Mouse (Mus musculus): ENCODE results near the gene Arhgap9. TPM values are rescaled to one million over a fixed set of nuclear protein-coding genes. Genes with fewer than 3 reads are reported as not detected.

Arhgap9 gene
- total and polyA plus RNA-seq, 2 experiments from 2014 or later: 0.52 to 0.81 TPM

DNA sequence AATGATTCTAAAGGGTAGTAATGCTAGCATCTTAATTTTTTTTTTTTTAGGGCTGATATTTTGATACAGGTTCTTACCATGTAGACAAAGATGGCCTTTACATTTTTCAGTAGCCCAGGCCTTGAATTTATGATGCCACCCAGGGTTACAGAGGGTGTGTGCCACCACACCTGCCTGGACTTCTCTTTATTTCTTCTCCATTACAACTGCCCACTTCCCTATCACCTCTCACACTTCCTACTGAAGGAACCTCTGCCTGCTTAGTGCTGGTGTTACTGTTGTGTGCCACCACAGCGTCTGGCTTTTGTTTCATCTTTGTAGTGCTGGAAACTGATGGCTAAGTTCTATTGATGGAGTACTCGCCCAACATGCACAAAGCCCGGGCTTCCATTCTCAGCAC lies 39.0 kb downstream of the Arhgap9 start:
- Histone ChIP-seq H3K9ac (no peak overlapping the region), H3K4me3 (ENCODE audit: low read depth, low read length) (no peak overlapping the region), H3K9me3 (ENCODE audit: low read length) (no peaks in the 10 kb centered on the region), H3K4me2 (ENCODE audit: low read depth) (no peak overlapping the region), H3K27ac (ENCODE audit: low read depth, low read length) (no peak overlapping the region), H3K36me3 (ENCODE audit: insufficient read depth) (no peaks in the 10 kb centered on the region), H3K4me1 (ENCODE audit: insufficient read depth) (no peaks in the 10 kb centered on the region), H3K27me3 (ENCODE audit: insufficient read depth, low read length) (0 out of 2 replicates have a peak, but pooled peaks cover 3% of the 10 kb centered on the region)
- TF ChIP-seq CTCF (IDR thresholded peaks at IDR 0.05; ENCODE audit: low read depth): no peak
- ATAC-seq: no peak
- 81% methylated on average over 3 of the region's 3 CpGs for WGBS
- DNase-seq: no peak

DNA sequence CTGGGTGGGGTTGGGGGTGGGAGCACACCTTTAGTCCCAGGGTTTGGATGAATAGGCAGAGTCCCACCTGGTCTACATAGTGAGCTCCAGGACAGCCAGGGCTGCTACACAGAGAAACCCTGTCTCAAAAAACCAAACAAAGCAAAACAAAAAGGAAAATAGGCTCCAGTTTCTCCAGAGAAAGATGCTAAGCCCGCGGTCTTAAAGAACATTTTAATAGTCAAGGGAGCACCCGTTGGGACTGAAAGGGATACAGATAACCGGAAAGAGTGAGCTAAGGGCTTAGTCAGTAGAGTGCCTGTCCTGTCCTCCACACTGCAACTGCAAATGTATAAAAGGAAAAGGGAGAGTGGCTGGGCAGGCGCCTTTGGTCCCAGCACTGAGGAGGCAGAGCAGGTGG lies 45.4 kb downstream of the Arhgap9 start:
- Histone ChIP-seq H3K4me2 (ENCODE audit: low read depth) (no peak overlapping the region), H3K9me3 (ENCODE audit: low read length) (no peaks in the 10 kb centered on the region), H3K36me3 (ENCODE audit: insufficient read depth) (no peaks in the 10 kb centered on the region), H3K27ac (ENCODE audit: low read depth, low read length) (no peak overlapping the region), H3K27me3 (ENCODE audit: insufficient read depth, low read length) (no peaks in the 10 kb centered on the region), H3K4me3 (ENCODE audit: low read depth, low read length) (no peak overlapping the region), H3K9ac (no peak overlapping the region), H3K4me1 (ENCODE audit: insufficient read depth) (no peaks in the 10 kb centered on the region)
- no peak for TF ChIP-seq CTCF (IDR thresholded peaks at IDR 0.05; ENCODE audit: low read depth)
- no peak for DNase-seq
- 63% methylated on average over 5 of the region's 5 CpGs for WGBS
- ATAC-seq: no peak

GRCm38 (mm10) chr10:127368273-127368672 lies 46.5 kb downstream of the Arhgap9 start:
- WGBS: 64% methylated on average over 2 of the region's 2 CpGs
- no peak overlapping the region for H3K9ac ChIP-seq
- DNase-seq (no peak), ATAC-seq (no peak)
- H3K4me2 ChIP-seq (ENCODE audit: low read depth): no peak overlapping the region
- H3K4me3 ChIP-seq (ENCODE audit: low read depth, low read length): no peak overlapping the region
- no peaks in the 10 kb centered on the region for H3K4me1 ChIP-seq (ENCODE audit: insufficient read depth)
- TF ChIP-seq CTCF (IDR thresholded peaks at IDR 0.05; ENCODE audit: low read depth): no peak
- no peaks in the 10 kb centered on the region for H3K36me3 ChIP-seq (ENCODE audit: insufficient read depth)
- no peak overlapping the region for H3K27ac ChIP-seq (ENCODE audit: low read depth, low read length)
- H3K27me3 ChIP-seq (ENCODE audit: insufficient read depth, low read length): no peaks in the 10 kb centered on the region
- H3K9me3 ChIP-seq (ENCODE audit: low read length): no peaks in the 10 kb centered on the region

GRCm38 (mm10) chr10:127369834-127370820 lies 48.4 kb downstream of the Arhgap9 start, which contains the start of gene Inhbc:
Inhbc (minus strand) TSS chr10:127370431.
- no peaks in the 10 kb centered on the region for H3K4me1 ChIP-seq (ENCODE audit: insufficient read depth)
- no peaks in the 10 kb centered on the region for H3K36me3 ChIP-seq (ENCODE audit: insufficient read depth)
- H3K4me3 ChIP-seq (ENCODE audit: low read depth, low read length): no peak within 1 kb of the TSS
- H3K27me3 ChIP-seq (ENCODE audit: insufficient read depth, low read length): no peaks in the 10 kb centered on the region
- WGBS: 83% methylated on average over 22 of the region's 22 CpGs
- no peak within 1 kb of the TSS for H3K27ac ChIP-seq (ENCODE audit: low read depth, low read length)
- H3K9ac ChIP-seq: no peak within 1 kb of the TSS
- no peaks in the 10 kb centered on the region for H3K9me3 ChIP-seq (ENCODE audit: low read length)
- ATAC-seq (no peak), DNase-seq (no peak)
- no peak for TF ChIP-seq CTCF (IDR thresholded peaks at IDR 0.05; ENCODE audit: low read depth)
- no peak within 1 kb of the TSS for H3K4me2 ChIP-seq (ENCODE audit: low read depth)

DNA sequence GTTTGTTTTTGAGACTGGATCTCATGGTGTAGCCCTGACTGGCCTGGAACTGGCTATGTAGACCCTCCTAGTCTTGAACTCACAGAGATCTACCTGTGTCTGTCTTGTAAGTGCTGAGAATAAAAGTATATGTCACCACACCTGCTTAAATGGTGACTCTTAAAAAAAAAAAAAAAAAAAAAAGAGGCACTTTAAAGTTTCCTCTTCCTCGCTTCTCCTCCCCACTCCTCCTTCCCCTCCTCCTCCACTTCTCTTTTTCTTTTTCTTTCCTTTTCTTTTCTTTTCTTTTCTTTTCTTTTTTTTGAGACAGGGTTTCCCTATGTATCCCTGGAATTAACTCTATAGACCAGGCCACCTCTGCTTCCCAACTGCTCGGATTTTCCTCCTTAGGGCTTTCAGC lies 49.3 kb downstream of the Arhgap9 start:
- Histone ChIP-seq H3K4me2 (ENCODE audit: low read depth) (no peak overlapping the region), H3K4me1 (ENCODE audit: insufficient read depth) (no peaks in the 10 kb centered on the region), H3K4me3 (ENCODE audit: low read depth, low read length) (no peak overlapping the region), H3K36me3 (ENCODE audit: insufficient read depth) (no peaks in the 10 kb centered on the region), H3K27ac (ENCODE audit: low read depth, low read length) (no peak overlapping the region), H3K27me3 (ENCODE audit: insufficient read depth, low read length) (no peaks in the 10 kb centered on the region), H3K9ac (no peak overlapping the region), H3K9me3 (ENCODE audit: low read length) (no peaks in the 10 kb centered on the region)
- WGBS: 58% methylated on average over 2 of the region's 2 CpGs
- DNase-seq (no peak), ATAC-seq (no peak)
- no peak for TF ChIP-seq CTCF (IDR thresholded peaks at IDR 0.05; ENCODE audit: low read depth)

DNA sequence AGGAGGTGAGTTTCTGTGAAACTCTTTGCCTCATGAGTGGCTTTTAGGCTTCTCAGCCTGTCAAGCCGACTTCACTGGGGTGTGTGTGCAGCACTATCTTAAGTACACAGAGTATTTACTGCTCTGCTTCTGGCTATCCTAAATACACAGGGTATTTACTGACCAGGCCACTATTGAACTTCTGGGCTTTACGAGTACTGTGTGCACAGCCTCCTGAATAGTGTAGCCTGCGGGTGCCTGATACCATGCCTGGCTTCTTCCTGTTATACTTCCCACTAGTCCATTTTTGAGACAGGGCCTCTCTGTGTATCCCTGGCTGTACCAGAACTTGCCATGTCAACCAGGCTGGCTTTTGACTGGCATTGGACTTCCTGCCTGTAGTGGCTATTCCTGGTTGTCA lies 55.9 kb downstream of the Arhgap9 start:
- H3K36me3 ChIP-seq (ENCODE audit: insufficient read depth): no peaks in the 10 kb centered on the region
- no peak overlapping the region for H3K4me3 ChIP-seq (ENCODE audit: low read depth, low read length)
- H3K27me3 ChIP-seq (ENCODE audit: insufficient read depth, low read length): no peaks in the 10 kb centered on the region
- no peak for TF ChIP-seq CTCF (IDR thresholded peaks at IDR 0.05; ENCODE audit: low read depth)
- H3K4me1 ChIP-seq (ENCODE audit: insufficient read depth): peaks cover 4% of the 10 kb centered on the region; the same call in 1 of the 2 replicates
- no peak overlapping the region for H3K9ac ChIP-seq
- no peak overlapping the region for H3K4me2 ChIP-seq (ENCODE audit: low read depth)
- WGBS: 68% methylated on average over 3 of the region's 3 CpGs
- ATAC-seq (no peak), DNase-seq (no peak)
- no peak overlapping the region for H3K27ac ChIP-seq (ENCODE audit: low read depth, low read length)
- no peaks in the 10 kb centered on the region for H3K9me3 ChIP-seq (ENCODE audit: low read length)

Other genes starting within 250 kb of the Arhgap9 start
- 220 and 258 TPM in 2 replicates for gene Agap2, start 246.7 kb upstream of the Arhgap9 start, total RNA-seq (2014; rRNA removed)
- gene Agap2, start 246.7 kb upstream of the Arhgap9 start, polyA plus RNA-seq (2015; fragmentation: Nextera tagmentation; extraction: Ambion mirVana): 3.5 and 4.6 TPM in 2 replicates
- gene Os9, start 200.8 kb upstream of the Arhgap9 start, total RNA-seq (2014; rRNA removed): 118 and 119 TPM in 2 replicates
- gene Os9, start 200.8 kb upstream of the Arhgap9 start, polyA plus RNA-seq (2015; fragmentation: Nextera tagmentation; extraction: Ambion mirVana): 122 TPM in 2 replicates
- gene B4galnt1, start 156.7 kb upstream of the Arhgap9 start, total RNA-seq (2014; rRNA removed): 87.9 and 94.4 TPM in 2 replicates
- gene B4galnt1, start 156.7 kb upstream of the Arhgap9 start, polyA plus RNA-seq (2015; fragmentation: Nextera tagmentation; extraction: Ambion mirVana): 87.3 and 87.8 TPM in 2 replicates
- 0.10 TPM in 1 of 2 replicates, not detected in the other for gene Slc26a10, start 141.3 kb upstream of the Arhgap9 start, total RNA-seq (2014; rRNA removed)
- 0.80 and 1.1 TPM in 2 replicates for gene Slc26a10, start 141.3 kb upstream of the Arhgap9 start, polyA plus RNA-seq (2015; fragmentation: Nextera tagmentation; extraction: Ambion mirVana)
- gene Arhgef25, start 131.9 kb upstream of the Arhgap9 start, total RNA-seq (2014; rRNA removed): 45.4 and 61.3 TPM in 2 replicates
- 14.8 and 16.9 TPM in 2 replicates for gene Arhgef25, start 131.9 kb upstream of the Arhgap9 start, polyA plus RNA-seq (2015; fragmentation: Nextera tagmentation; extraction: Ambion mirVana)
- gene Dtx3, start 126.2 kb upstream of the Arhgap9 start, total RNA-seq (2014; rRNA removed): 198 and 245 TPM in 2 replicates
- 175 and 178 TPM in 2 replicates for gene Dtx3, start 126.2 kb upstream of the Arhgap9 start, polyA plus RNA-seq (2015; fragmentation: Nextera tagmentation; extraction: Ambion mirVana)
- gene Pip4k2c, start 110.4 kb upstream of the Arhgap9 start, total RNA-seq (2014; rRNA removed): 21.5 and 23.3 TPM in 2 replicates
- gene Pip4k2c, start 110.4 kb upstream of the Arhgap9 start, polyA plus RNA-seq (2015; fragmentation: Nextera tagmentation; extraction: Ambion mirVana): 17.8 and 20.1 TPM in 2 replicates
- 210 and 223 TPM in 2 replicates for gene Kif5a, start 58.6 kb upstream of the Arhgap9 start, total RNA-seq (2014; rRNA removed)
- 62.0 and 84.0 TPM in 2 replicates for gene Kif5a, start 58.6 kb upstream of the Arhgap9 start, polyA plus RNA-seq (2015; fragmentation: Nextera tagmentation; extraction: Ambion mirVana)
- gene Dctn2, start 55.6 kb upstream of the Arhgap9 start, total RNA-seq (2014; rRNA removed): 272 and 300 TPM in 2 replicates
- gene Dctn2, start 55.6 kb upstream of the Arhgap9 start, polyA plus RNA-seq (2015; fragmentation: Nextera tagmentation; extraction: Ambion mirVana): 332 and 343 TPM in 2 replicates
- 5.9 and 9.4 TPM in 2 replicates for gene Mbd6, start 32.9 kb upstream of the Arhgap9 start, total RNA-seq (2014; rRNA removed)
- gene Mbd6, start 32.9 kb upstream of the Arhgap9 start, polyA plus RNA-seq (2015; fragmentation: Nextera tagmentation; extraction: Ambion mirVana): 4.1 and 4.8 TPM in 2 replicates
- gene Mars, start 10.2 kb upstream of the Arhgap9 start, total RNA-seq (2014; rRNA removed): 86.4 and 94.4 TPM in 2 replicates
- 95.9 and 98.6 TPM in 2 replicates for gene Mars, start 10.2 kb upstream of the Arhgap9 start, polyA plus RNA-seq (2015; fragmentation: Nextera tagmentation; extraction: Ambion mirVana)
- gene Gli1, start 20.0 kb downstream of the Arhgap9 start, total RNA-seq (2014; rRNA removed): 2.5 and 5.1 TPM in 2 replicates
- gene Gli1, start 20.0 kb downstream of the Arhgap9 start, polyA plus RNA-seq (2015; fragmentation: Nextera tagmentation; extraction: Ambion mirVana): 0.89 and 1.2 TPM in 2 replicates
- gene Inhbe, start 32.4 kb downstream of the Arhgap9 start, total RNA-seq (2014; rRNA removed): under 0.01 TPM in 1 of 2 replicates, not detected in the other
- gene Inhbe, start 32.4 kb downstream of the Arhgap9 start, polyA plus RNA-seq (2015; fragmentation: Nextera tagmentation; extraction: Ambion mirVana): not detected in 2 replicates
- not detected in 2 replicates for gene Inhbc, start 48.5 kb downstream of the Arhgap9 start, total RNA-seq (2014; rRNA removed)
- not detected in 2 replicates for gene Inhbc, start 48.5 kb downstream of the Arhgap9 start, polyA plus RNA-seq (2015; fragmentation: Nextera tagmentation; extraction: Ambion mirVana)
- gene R3hdm2, start 58.4 kb downstream of the Arhgap9 start, total RNA-seq (2014; rRNA removed): 47.5 and 51.0 TPM in 2 replicates
- gene R3hdm2, start 58.4 kb downstream of the Arhgap9 start, polyA plus RNA-seq (2015; fragmentation: Nextera tagmentation; extraction: Ambion mirVana): 28.6 and 37.2 TPM in 2 replicates
- gene Stac3, start 179.7 kb downstream of the Arhgap9 start, total RNA-seq (2014; rRNA removed): 0.85 and 1.7 TPM in 2 replicates
- 0.20 and 0.50 TPM in 2 replicates for gene Stac3, start 179.7 kb downstream of the Arhgap9 start, polyA plus RNA-seq (2015; fragmentation: Nextera tagmentation; extraction: Ambion mirVana)
- 4.9 and 15.5 TPM in 2 replicates for gene Ndufa4l2, start 193.0 kb downstream of the Arhgap9 start, total RNA-seq (2014; rRNA removed)
- 15.2 and 15.5 TPM in 2 replicates for gene Ndufa4l2, start 193.0 kb downstream of the Arhgap9 start, polyA plus RNA-seq (2015; fragmentation: Nextera tagmentation; extraction: Ambion mirVana)
- 31.5 and 43.8 TPM in 2 replicates for gene Shmt2, start 200.5 kb downstream of the Arhgap9 start, total RNA-seq (2014; rRNA removed)
- 39.0 and 39.9 TPM in 2 replicates for gene Shmt2, start 200.5 kb downstream of the Arhgap9 start, polyA plus RNA-seq (2015; fragmentation: Nextera tagmentation; extraction: Ambion mirVana)
- 2.1 and 2.2 TPM in 2 replicates for gene Nxph4, start 212.6 kb downstream of the Arhgap9 start, total RNA-seq (2014; rRNA removed)
- gene Nxph4, start 212.6 kb downstream of the Arhgap9 start, polyA plus RNA-seq (2015; fragmentation: Nextera tagmentation; extraction: Ambion mirVana): 19.9 and 22.6 TPM in 2 replicates

Measured in forebrain, postnatal 0 days (tissue).